Mouse (Mus musculus): ENCODE results near the gene Olfr70.

Gene Olfr70

DNA sequence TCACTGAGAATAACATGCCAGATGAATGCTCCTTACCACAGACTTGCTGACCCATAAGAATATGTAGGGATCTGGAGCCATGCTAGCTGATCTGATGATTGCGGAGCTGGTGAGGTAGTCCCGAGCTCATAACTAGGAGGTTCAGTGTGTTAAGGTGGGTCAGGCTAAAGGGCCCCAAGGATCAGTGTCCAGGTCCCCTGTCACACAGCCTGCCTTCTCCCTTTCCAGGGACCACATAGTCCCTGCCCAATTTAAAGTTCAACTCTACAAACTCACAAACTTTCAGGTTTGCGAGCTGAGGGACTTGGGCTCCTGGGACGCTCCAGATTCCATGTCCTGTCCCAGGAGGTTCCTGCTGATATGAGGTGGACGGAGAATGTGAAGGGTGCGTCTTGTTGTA lies at the start of gene Olfr70:
Olfr70 (minus strand) TSS at position 101 of the 400 bp plus-strand sequence.
- DNase-seq (ENCODE audit: low spot score in 2 of 2), result no peak

DNA sequence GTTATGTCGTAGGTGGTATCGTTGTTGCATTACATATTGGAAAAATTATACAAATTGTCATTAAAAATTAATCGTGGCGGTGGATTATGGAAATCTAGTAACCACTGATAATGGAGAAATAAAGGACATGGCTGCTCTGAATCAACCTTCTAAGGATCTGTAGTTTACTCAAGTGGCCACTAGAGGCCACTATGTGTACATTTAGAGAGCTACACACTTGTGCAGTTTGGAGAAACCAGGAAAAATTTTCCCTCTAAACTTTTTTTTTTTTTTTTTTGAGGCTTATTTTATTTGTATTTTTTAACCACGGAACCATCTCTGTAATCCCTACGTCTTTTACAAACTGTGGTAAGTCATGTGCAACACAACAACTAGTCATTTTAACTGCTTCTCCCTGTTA lies 44.6 kb upstream of the Olfr70 start:
- DNase-seq (ENCODE audit: low spot score in 2 of 2), result no peak

GRCm38 (mm10) chr4:43743099-43743498 lies 42.5 kb upstream of the Olfr70 start:
- no peak for DNase-seq (ENCODE audit: low spot score in 2 of 2)

DNA sequence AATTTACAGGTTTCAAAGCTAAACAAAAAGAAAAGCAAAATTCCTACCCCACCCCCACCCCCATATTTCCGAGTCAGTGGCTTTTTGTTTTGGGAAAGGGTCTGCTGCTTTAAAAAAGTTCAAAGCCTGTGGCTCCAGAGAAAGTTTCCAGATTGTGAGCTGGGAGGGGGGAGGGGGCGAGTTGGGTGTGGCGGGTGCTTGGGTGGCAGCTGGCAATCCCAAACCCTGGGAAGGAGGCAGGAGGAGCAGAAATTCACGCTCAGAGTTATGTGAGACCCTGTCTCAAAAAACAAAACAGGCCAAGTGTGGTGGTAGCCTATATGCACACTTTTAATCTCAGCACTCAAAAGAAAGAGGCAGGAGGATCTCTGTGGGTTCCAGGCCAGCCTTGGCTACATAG lies 42.0 kb upstream of the Olfr70 start:
- no peak for DNase-seq (ENCODE audit: low spot score in 2 of 2)

DNA sequence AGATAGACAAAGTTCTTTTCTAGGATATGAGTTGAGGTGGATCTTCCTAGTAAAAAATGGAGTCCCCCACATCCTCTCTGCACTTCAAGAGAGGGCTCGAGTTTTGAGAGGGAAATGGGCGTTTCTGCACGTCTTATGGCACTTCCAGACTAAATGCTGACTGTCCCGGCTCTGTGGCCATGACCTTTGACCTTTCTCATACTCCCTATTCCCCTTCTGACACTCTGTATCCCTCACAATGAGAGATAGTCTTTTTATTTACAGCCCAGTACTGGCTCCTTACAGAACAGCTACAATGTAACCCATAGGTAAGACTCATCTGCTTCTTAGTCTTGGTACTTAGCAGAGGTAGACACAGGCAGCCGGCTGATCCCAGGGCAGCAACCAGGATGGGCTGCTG lies 40.9 kb upstream of the Olfr70 start:
- no peak for DNase-seq (ENCODE audit: low spot score in 2 of 2)

DNA sequence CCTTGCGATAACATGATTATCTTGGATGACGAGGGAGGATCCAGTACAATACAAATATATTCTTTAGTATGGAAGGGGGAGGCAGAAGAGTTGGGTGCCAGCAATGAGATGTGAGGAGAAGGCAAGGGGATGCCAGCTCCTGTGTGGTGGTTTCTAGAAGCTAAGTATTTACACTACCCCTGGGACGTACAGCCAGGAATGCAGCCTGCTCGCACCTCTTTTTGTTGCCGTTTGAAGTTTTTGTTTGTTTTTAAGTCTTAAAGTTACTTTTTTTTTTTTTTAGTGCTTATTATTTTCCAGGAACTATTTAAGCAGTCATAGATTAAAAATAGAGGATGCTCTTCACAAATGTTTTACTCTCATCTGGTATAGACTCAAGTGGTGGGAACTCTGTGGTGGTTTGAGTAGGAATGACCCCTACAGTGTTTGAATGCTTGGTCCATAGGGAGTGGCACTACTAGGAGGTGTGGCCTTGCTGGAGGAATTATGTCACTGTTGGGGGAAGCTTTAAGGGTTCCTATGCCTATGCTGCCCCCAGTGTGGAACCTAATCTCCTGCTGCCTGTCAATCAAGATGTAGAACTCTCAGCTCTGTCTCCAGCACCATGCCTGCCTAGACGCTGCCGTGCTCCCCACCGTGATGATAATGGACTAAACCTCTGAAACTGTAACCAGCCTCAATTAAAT lies 38.5 kb upstream of the Olfr70 start:
- no peak for DNase-seq (ENCODE audit: low spot score in 2 of 2)

DNA sequence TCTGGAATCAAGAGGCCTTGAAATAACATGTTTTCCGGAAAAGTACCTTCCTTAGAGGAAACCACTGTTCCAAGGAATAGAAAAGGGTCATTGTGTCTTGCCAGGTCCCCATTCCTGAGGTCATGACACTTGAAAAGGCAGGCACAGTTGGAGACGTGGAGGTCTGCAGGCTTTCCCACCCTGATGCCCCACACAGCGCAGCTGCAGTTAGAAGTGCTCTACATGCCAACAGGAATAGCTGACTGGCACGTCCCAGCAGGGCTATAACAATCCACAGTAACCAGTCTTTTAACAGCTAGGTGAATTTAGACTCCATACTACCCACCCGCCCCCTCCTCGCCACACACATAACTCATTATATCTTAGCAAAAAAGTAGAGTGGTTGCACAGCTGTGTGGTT lies 36.5 kb upstream of the Olfr70 start:
- no peak for DNase-seq (ENCODE audit: low spot score in 2 of 2)

- DNase-seq (ENCODE audit: low spot score in 2 of 2), result no peak
Measured at GRCm38 (mm10) chr4:43733186-43733585, 32.6 kb upstream of the Olfr70 start.

DNA sequence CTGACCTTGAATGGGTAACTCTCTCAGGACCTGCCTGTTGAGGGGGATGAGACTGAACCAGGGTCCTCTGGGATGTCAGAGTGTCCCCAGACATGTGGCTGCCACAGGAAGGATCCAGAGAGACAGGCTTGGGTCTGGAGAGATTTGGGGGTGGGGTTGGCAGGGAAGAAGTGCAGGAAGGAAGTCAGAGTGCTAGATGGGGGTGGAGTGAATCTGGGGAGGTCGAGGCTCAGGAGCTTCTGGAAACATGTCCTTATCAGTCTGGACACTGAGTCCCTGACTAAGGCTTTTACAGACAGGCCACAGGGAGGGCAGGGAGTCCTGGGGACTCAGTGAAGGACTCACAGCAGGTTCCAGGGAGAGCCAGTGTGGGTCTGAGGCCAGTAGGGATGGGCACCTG lies 31.6 kb upstream of the Olfr70 start:
- DNase-seq (ENCODE audit: low spot score in 2 of 2), result no peak

DNA sequence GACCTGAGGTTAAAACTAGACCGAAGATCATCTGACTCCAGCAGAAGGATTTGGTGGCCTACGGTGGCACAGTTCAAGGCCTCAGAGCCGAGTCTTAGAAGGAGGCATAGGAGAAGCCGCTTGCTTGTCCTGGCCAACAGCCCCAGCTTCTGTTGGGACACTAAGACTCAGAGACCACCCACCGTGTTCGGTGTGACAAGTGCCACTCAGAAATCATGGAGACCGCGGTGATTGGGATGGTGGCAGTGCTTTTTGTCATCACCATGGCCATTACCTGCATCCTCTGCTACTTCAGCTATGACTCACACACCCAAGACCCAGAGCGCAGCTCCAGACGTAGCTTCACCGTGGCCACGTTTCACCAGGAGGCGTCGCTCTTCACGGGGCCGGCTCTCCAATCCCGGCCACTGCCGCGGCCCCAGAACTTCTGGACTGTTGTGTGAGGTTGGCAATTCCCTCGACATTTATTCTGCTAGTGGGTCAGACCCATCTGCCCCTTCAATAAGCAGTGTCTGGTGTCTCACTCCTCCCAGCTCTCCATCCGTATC lies 30.2 kb upstream of the Olfr70 start:
- no peak for DNase-seq (ENCODE audit: low spot score in 2 of 2)

- no peak for DNase-seq (ENCODE audit: low spot score in 2 of 2)
Measured at GRCm38 (mm10) chr4:43729794-43730550, 29.4 kb upstream of the Olfr70 start, which contains the start of gene Spaar. Gene Spaar (plus strand): TSS chr4:43730034.

- no peak for DNase-seq (ENCODE audit: low spot score in 2 of 2)
Measured at GRCm38 (mm10) chr4:43729126-43729525, 28.5 kb upstream of the Olfr70 start.

- DNase-seq (ENCODE audit: low spot score in 2 of 2), result no peak
Measured at GRCm38 (mm10) chr4:43728576-43728954, 28.0 kb upstream of the Olfr70 start.

GRCm38 (mm10) chr4:43727718-43728575 lies 27.3 kb upstream of the Olfr70 start:
- DNase-seq (ENCODE audit: low spot score in 2 of 2), result no peak

DNA sequence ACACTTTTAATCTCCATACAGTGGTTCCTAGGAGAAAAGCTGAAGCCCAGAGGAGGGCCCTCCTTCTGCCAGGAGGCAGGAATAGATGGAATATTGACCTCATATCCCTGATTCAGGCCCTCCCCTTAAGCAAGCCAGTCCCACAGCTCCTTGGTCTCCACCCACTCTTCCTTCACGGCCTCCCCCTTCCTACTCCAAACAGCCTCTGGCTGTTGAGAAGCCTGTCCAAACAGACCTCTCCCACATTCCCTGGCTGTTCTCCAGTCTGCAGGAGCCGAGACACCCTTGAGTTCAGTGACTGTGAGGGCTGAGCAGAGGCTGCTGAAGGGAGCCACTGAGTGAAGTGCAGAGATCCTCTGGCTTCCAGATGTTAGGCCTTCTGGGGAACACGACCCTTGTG lies 26.4 kb upstream of the Olfr70 start, which contains the start of gene Hrct1:
Hrct1 (plus strand) TSS at position 194 of the 400 bp plus-strand sequence.
- no peak for DNase-seq (ENCODE audit: low spot score in 2 of 2)

GRCm38 (mm10) chr4:43726228-43726993 lies 25.8 kb upstream of the Olfr70 start:
- DNase-seq (ENCODE audit: low spot score in 2 of 2), result no peak

GRCm38 (mm10) chr4:43724764-43725163 lies 24.2 kb upstream of the Olfr70 start:
- no peak for DNase-seq (ENCODE audit: low spot score in 2 of 2)

GRCm38 (mm10) chr4:43722191-43722590 lies 21.6 kb upstream of the Olfr70 start:
- no peak for DNase-seq (ENCODE audit: low spot score in 2 of 2)

- no peak for DNase-seq (ENCODE audit: low spot score in 2 of 2)
Measured at GRCm38 (mm10) chr4:43720491-43721228, 20.1 kb upstream of the Olfr70 start.

- no peak for DNase-seq (ENCODE audit: low spot score in 2 of 2)
Measured at GRCm38 (mm10) chr4:43713652-43714219, 13.1 kb upstream of the Olfr70 start.

Measured in frontal cortex, postnatal 25 days (tissue).